Mouse (Mus musculus) natural killer cell, adult 2 months (primary cell): ENCODE results near the gene Lhpp.

Experiments
- DNase-seq, 2 experiments: peaks; one replicate each; pipeline ENCODE4 v3.0.0; 2022; ENCODE audit warnings: low spot score in 2 of 2

Gene Lhpp

DNA sequence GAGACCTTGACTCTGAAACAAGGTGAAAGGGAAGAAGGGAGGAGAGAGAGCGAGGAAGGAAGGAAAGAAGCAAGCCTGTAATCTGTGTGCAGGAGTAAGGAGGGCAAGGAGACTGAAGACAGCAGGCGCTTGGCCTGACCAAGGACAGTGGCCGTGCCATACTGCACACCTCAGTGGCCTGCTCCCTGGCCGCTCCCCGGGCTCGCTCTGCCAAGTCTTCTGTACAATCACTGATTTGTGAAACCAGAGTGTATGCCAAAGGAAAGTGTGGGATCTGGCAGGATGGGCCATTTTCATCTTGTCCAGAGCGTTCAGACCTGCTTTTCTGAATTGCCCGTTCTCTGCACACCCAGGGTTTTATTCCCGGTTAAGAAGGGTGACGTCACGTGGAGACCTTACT is 70.9 kb downstream of the Lhpp start:
- DNase-seq = no peak

DNA sequence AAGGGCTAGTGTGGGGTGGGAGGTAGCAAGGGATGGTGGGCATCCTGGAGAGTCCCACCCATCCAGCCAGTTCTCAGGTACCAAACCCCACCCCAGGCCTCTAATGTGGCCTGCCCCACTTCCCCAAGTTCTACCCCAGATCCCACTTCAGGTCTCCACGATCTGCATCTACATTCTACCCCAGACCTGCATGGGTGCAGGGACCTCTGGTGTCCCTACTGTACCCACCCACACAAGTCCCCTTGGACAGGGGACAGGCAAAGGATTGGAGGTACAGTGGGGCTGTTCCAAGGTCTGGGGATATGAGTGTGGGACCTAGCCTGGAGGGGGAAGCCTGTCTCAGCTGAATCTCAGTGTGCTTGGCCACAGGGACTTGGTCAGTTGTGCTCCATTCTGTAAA is 71.4 kb downstream of the Lhpp start:
- DNase-seq = no peak

DNA sequence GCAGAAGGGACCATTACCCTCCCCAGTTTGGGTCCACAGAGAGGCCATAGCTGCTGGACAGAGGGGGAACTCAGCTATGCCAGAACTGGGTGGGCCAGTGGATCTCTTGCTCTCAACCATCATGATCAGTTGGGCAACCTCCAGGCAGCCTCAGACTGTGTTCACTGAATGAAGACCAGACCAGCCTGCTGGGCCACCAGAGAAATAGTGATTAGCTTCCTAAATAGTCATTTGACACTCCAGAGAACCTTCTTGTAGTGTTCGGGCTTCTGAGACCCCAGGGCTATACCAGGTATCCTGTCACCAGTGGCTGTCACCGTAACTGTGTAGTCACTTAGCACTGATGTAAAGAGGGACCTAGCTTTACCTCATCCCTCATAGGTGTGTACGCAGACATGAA is 71.9 kb downstream of the Lhpp start:
- no peak for DNase-seq

DNA sequence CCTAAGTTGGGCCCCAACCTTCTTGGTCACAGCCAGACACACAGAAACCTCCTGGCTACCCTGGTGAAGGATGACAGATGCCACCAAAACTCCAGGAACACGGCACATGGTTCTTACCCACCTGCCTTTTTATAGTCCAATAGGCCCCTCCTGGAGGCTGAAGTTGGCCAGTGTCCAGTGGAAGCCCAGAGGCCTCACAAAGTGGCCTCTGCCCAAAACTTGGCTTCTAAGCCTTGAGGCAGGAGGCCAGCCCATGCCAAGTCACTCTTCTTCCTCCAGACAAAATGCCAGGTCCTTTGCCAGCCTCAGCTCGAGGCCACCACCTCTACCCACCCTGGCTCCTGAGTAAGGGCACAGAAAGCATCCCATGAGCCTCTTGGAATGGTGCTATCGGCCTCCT is 72.5 kb downstream of the Lhpp start:
- DNase-seq = no peak

DNA sequence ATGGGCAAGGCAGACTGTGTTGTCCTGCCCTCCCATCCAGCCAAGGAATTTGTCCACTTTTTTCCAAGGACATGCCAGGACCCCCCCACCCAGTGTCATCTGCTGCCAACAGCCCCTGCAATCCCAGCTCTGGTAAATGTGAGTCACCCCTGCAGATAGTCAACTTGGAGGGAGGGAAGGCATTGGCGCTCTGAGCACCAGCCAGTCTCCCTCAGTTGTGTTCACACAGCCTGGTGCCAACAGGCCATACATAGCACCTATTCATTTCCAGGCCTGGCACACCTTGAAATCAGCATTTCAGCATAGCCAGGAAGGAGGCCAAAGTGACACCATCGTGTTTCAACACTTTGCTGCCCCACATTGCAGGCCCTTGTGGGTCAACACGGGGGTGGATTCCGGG is 73.5 kb downstream of the Lhpp start:
- no peak for DNase-seq

DNA sequence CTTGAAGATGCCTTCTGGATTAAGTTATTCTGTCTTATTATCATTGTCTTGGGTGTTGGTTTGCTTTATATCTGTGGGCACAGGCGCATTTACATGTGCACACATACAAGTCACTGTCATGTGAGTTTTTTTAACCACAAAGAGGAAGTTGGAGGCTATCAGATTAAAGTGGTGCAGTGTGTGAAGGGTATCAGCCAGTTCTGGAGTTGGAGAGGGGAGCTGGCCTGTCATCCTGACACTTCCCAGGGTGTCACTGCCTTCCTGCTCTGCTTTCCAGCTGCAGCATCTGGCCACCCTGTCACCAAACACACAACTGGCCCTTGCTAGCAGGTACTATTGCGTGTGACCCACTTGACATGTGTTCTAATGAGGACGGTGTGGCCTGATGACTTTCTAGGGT is 76.1 kb downstream of the Lhpp start:
- DNase-seq = peak; percentile 21 to 66

DNA sequence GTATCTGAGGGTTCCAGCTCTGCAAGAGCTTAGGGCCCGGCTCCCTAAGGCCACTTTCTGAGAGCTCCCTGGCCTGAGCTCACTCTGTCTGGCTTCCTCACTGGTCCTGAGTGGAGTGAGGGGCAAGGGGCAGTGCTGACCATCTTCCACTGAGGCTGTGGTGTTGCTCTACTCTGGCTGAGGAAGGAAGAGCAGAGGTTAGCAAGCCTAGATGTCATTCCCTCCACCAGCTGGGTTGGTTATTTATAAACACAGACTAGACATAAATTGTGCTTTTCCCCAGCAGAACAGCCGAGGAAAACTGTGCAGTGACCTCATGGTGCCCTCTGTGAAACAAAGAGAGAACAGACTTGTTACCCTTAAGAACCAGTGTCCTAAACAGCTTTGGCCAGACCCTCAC is 77.5 kb downstream of the Lhpp start:
- no peak for DNase-seq

DNA sequence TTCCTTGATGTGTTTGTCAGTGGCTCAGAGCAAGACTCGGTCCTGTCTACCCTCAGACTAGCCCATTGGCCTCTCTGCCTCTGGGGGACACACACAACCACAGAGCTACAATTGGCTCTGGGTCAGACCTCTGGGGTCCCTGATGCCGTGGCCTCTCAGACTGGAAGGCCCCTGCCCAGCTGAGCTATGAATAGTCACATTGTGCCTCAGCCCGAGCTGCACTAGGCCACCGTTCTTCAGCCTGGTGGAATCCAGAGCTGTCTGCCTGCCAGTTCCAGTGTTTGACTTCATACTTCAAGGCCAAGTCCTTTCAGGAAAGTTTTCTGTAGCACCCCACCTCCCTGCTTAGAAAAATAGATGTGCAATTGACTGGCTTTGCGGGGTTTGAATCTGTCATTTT is 78.3 kb downstream of the Lhpp start:
- no peak for DNase-seq

DNA sequence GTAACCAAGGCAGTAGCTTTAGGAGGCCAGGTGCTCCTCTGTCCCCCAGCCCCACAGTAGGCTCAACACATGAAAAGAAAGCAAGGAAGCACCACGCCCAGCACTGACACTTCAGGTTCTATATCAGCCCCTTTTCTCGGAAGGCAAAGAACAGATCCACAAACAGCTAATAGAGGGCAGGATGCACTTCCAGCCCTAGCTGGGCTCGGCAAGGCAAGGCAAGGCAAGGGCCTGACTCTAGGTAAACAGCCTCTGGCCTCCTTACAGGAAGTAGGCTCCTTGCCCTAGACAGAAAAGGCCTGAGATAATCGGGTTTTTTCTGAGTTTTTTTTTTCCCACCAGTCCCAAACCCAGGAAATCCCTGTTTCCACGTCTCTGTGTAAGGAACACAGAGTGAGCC is 79.3 kb downstream of the Lhpp start:
- DNase-seq = no peak

DNA sequence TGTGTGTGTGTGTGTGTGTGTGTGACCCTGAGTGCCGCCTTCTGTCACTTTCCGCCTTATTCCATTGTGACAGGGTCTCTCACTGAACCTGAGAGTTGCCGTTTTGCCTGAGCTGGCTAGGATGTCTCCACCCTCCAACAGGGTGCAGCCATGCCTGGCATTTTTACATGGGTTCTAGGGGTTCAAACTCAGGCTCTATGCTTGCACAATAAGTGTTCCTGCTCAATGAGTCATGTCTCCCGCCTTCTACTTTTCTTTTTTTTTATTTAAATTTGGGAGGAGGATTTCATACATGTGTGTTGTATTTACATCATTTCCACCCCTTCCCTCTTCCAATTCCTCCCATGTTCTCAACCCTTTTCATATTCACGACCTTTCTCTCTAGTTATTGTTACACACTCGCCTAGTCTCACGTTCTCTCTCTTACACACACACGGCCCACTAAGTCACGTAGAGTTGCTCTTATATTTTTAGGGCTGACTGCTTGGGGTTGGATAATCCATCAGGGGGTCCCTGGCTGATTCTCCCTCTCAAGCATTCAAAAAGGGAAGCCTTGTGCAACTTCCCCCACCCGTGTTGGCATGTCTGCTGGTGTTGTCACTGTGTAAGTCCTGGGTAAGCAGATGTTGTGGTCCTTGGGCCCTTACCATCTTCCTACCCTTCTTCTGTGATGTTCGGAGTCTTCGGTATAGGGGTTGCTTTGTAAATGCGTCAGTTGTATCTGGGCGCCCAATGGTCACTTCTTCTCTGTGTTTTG is 80.5 kb downstream of the Lhpp start:
- DNase-seq = no peak

DNA sequence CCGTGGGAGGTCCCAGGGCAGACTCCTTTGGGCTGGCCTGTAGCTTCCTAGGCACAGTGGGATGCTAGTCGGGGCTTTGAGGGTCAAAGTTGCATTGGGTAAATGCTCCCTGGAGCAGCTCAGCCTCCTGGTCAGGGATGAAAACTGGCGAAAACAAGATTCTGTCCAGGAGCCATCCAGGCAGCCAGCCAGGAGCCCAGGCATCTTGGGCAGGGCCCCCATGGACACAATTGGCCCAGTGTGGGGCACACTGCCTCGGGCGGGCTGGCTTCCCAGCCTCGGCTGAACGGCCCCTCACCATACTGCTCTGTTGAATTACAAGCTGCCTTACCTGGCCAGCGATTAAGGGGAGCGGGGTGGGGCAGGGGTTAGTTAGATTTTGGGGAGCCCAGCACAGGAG is 82.3 kb downstream of the Lhpp start:
- DNase-seq = no peak

DNA sequence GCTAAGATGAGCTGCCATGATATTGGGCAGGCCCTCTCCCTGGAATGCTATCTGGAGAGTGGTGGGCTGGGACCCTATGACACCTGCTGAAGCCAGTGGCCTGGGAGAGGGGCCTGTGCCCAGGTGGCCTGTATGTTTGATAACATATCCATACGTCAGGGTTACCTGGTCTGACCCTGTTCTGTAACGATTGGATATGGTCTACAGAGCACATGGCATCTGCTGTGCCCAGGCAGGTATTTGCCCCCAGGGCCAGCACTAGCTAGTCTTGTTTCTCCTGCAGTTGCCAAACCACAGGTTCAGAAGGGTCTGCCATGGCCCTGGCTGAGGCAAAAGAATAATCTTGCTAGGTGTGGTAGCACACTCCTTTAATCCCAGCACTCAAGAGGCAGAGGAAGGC is 83.1 kb downstream of the Lhpp start:
- no peak for DNase-seq

DNA sequence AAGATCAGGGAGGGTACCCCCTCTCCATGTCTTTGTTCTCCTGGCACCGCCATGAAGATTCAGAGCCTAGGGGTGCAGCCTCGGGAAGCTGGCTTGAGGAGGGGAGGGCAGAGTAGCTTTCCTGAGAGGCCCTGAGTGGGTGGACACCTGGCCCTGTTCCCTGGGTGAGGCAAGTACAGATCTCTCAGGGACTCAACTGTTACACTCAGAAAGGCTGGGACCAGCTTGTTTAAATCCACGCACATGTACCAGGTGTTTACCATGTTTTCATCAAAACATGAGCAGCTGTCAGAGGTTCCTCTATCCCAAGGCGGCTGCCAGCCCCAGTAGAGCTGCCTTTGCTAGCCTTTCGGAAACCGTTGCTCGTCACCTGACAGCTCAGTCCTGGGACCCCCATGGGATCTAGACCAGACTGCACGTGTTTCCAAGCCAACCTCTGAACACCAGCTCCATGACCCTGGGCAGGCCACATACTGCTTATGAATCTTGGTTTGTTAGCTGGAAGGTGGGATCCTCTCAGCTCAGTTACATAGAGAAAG is 86.9 kb downstream of the Lhpp start:
- peak in 1 of 2 experiments; percentile 52 for DNase-seq

DNA sequence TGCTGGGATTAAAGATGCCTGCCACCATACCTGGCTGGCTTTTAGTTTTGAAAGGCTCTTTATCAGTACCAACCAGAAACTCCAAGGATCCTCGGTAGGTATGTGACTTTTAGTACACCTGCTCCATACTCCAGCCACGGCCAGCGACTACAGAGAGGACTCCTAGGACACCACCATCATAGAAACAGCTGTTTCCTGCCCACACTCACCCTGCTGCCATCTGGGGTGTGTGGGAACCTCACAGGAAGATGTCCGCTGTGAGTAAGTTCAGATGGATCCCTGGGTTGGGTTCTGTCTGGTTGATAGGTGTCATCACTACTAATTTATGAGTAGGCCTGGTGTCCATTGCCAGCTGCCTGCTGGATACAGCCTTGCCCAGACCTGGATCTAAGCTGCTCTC is 88.3 kb downstream of the Lhpp start:
- DNase-seq = no peak

DNA sequence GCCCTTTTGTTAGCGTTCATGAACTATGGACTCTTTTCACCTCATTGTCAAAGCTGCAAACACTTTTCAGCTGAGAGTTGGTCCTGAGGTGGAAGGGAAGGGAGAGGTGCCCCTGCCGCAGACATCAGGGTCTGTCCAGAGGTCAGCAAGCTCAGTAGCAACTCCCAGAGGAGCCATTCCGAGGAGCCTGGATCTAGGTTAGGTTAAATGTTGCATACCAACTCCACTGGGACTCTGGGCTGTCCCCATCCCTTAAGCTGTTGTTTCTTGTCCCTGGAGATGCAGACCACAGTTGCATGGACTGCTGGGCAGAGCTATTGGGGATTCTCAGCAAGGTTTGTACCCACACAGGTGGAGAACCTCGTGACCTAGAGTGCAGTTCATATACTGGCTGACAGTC is 88.7 kb downstream of the Lhpp start:
- DNase-seq = no peak

DNA sequence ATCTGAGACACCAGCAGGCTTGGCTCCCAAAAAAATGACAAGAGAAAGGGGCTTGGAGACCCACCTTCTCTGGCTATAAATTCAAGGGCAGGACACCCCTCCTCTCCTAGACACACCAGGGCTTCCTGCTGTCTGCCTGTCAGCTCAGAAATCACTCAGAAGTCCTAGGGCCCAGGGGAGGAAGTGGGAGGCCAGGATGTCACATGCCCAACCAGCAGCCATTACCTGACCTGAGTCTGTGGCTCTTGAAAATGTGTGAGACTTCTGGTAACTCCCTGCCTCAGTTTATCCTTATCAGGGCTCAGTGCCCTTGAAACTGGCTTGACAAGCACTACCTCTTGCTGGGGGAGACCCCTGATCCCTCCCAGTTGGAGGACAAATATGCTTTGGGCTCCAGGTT is 89.2 kb downstream of the Lhpp start:
- DNase-seq = no peak

DNA sequence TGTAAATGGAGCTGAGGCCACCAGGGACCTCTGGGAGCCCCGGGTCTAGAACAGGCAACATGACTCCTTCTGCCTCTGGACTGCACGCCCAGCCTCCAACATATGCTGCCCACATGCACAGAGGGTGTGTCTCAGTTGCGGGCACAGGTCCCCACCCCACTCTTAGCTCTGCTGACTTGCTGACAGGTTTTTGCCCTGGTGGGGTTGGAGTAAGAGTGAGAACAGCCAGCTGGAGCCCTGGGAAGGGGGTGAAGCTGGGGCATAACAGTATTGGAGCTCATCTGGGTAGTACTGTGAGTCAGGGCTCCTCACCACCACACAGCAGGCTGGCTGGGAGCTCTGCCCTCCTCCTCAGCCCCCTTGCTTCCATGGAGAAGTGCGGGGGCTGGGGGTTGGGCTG is 89.7 kb downstream of the Lhpp start:
- no peak for DNase-seq

DNA sequence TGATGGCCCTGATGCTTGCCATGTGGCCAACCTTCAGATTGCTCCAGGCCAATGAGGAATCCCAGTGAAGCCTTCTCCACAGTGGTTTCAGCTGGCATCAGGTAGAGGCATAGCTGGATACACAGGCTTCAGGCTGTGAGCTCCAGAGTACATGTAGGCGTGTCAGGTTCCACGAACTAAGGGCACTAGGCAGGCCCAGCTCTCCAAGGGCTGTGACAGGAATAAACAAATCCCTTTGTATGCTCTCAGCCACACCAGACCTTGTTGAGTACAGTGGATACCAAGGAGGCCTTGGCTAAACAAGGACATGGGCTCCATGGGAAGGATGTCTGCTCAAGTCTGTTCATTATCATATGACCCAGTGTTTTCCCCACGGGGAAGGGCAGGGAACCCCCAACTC is 91.0 kb downstream of the Lhpp start:
- no peak for DNase-seq

DNA sequence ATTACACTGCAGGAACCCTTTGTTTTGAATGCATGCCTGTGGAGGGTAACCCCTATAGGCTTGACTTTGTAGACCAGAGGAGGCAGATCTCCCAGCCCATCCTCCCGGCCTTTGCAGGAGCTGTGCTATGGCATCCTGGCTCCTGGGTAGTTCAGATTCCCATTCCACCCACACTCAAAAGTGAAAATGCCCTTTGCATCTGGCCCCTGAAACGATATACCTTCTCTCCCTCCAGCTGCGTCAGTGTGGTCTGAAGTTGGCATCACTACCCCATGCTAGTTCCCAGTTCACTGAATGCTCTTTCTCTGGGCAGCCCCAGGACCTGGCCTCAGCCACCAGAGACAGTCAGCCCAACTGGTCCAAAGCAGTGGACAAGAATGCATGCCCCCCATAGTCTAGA is 91.6 kb downstream of the Lhpp start:
- DNase-seq = no peak

DNA sequence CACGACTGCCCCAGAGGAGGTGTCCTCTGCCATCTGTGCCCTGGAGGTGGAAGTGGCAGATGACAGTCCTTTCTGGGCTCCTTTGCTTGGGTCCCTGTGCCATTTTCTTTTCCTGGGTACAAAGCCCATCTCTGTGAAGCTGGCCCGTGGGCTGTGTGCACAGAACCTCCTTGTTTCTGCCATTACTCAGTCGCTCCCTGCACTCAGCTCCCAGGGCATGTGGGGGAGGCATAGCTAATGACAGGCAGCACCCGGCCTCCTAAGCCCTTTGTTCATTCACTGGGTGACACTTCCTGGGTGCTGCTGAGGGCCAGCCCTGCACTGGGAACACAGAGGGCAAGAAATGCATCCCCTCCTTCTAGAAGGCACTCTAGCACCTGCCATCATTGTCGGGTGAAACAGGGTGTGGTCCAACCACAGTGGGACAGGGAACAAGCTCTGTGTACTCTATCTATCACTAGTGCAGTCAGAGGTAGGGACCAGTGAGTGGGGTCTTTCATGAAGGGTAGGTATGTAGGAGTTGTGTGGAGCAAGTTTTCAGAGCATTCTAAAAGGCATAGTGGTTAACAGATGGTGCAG is 92.1 kb downstream of the Lhpp start:
- DNase-seq = no peak

DNA sequence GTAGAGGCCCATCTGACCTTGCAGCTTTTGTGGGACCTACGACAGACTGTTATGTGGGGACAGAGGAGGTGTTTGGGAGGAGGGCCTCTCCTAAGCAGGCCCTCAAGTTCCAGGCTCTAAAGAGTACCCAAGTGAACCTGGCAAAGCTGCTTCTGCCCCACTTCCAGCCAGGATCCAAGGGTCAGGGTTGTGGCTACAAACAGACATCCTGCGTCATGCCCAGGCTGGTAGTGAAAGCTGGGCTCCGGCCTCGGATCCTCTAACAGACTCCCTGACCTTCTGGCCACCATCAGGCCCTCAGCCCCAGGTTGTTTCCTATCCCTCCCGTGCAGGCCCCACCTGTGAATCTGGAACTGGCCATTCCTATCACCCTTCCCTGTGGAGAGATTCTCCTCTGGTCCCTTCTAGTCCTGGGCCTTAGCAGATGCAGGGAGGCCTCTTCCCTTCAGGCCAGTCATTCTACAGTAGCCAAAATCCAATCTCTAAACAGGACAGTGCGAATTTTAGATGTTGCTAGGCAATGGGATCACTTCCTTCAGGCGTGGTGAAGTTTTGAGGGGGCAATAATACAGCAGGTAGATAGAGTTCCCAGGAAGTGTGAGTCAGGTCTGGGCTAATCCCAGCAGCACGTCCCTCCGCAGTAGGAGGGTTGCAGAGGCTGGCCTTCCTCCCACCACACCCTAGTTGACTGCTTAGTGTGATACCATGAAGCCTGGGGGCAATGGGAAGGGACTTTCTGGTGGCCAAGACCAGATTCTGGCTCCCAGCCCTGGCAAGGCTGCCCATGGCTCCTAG is 93.3 kb downstream of the Lhpp start:
- no peak for DNase-seq

DNA sequence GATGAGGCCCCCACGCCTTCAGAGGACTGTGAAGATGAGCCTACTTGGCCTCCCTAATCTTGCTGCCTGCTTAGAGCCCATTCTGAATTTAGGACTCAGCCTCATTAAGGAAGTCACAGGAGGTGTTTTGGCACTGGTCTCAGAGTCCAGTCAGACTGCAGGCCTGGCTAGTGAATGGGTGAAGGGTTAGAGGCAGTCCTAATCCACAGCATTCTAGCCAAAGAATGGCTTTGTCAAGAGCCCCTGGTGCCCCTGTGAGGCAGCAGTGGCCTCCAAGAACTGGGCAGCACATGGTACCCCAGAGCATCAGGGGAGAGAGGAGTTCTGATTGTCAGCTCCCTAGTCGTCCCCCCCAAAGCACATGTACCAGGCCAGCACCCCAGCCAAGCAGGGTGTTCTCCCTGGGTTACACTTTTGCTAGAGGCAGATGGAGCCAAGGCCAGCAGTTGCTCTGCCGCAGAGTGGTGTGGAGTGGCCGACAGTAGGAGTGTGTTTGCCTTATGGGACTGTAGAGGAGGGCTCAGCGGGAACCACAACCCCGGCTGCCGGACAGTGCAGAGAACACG is 94.0 kb downstream of the Lhpp start:
- DNase-seq = no peak

DNA sequence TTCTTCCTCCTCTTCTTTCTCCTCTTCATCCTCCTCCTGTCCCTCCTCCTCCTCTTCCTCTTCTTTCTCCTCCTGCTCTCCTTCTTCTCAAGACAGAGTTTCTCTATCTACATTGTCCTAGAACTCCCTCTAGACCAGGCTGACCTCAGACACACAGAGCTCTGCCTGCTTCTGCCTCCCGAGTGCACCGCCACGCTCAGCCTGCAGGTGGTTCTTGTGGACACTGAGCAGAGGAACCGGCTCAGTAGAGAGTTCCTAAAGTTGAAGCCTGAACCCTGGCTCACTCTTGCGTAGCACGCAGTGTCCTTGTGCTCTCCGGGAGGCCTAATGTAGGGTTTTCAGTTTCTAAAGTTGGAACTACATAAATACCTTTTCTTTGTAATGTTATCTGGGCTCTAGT is 94.7 kb downstream of the Lhpp start:
- DNase-seq = peak in 1 of 2 experiments; percentile 31
